Mouse (Mus musculus) urinary bladder, postnatal 10 days (tissue): Measurements from ENCODE around the gene Vamp8.

Experiments
- DNase-seq: peaks from one replicate; pipeline ENCODE4 v3.0.0; 2022; ENCODE audit warnings: low spot score

The Vamp8 gene

GRCm38 (mm10) chr6:72371571-72371970 lies 18.9 kb downstream of the Vamp8 start:
- no peak for DNase-seq

- DNase-seq = no peak
Observed at GRCm38 (mm10) chr6:72371147-72371546, 19.4 kb downstream of the Vamp8 start.

DNA sequence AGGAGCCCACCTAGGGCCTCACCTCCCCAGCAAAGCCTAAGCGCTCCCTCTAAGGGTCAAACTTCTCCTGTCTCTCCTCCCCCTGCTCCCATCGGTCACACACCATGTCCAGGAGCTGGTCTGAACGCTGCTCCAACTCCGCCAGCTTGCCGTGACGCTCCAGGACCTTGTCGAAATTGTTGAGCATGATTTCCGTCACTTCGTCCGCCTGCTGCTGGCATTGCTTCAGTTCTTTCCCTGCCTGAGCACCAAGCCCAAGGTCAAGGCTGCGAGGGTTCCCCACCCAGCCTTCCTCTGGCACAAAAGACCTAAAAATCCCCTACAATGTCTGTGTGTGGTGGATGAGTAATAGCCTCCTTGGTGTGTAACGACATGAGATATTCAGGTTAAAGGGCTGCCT lies 20.4 kb downstream of the Vamp8 start:
- no peak for DNase-seq

DNA sequence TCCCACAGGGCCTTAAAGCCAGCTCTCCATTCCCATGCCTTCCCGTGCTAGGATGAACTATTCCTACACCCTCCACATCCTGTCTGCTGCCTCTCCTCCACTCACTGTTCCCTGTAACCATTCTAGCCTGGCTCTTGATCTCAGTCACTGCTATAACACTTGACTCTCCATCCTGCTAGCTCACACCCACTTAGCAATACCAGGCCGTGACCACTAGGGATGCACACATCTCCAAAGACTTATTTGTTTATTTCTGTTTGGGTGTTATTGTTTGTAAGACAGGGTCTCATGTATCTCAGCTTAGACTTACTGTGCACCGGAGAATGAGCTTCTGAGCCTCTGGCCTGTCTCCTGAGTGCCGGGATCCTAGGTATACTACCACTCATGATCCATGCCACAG lies 20.9 kb downstream of the Vamp8 start:
- no peak for DNase-seq

- no peak for DNase-seq
Observed at GRCm38 (mm10) chr6:72367460-72367974, 23.0 kb downstream of the Vamp8 start.

DNA sequence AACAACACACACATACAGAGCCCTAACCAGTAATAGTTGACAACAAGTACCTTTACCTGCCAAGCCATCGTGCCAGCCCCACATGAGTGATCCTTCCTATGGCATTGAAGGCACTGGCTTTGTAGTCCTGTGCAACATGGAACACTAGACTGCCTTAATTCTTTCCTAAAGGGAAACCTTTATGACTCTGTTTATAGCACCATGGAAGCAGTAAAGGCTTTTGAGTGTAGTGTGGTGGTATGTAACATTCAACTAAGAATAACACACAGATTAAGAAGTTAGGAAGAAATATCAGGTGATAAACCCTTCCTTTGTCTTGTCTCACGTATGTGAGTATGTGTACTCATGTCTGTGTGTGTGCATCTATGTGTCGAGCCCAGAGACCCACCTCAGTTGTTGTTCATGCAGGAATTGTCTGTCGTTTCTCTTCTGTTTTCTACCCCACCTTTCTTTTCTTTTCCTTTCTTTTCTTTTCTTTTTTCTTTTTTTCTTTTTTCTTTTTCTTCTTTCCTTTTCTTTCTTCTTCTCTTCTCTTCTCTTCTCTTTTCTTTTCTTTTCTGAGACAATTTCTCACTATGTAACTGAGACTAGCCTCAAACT lies 23.6 kb downstream of the Vamp8 start, which contains the start of gene Rnf181:
Rnf181 (minus strand) TSS at position 113 of the 600 bp plus-strand sequence.
- DNase-seq = no peak

- no peak for DNase-seq
Observed at GRCm38 (mm10) chr6:72366304-72366703, 24.2 kb downstream of the Vamp8 start.

DNA sequence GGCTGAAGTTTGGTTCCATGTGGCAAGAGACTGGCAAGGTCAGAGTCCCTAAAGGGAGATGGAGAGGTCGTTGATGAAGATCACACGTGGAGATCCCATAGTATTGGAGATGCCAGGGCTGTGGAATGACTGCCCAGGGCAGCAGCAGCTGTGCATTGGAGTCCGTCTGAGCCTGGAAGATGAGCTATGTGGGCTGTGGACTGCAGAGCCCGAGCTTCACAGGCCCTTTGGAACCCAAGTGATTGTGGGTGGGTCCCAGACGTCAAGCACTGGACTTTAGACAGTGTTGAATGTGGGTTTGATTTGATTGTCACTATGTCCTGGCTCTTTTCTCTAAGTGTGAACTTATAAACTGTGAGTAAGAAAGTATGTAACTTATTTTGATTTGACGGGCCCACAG lies 25.5 kb downstream of the Vamp8 start:
- no peak for DNase-seq

- DNase-seq = no peak
Observed at GRCm38 (mm10) chr6:72364009-72364408, 26.5 kb downstream of the Vamp8 start.

DNA sequence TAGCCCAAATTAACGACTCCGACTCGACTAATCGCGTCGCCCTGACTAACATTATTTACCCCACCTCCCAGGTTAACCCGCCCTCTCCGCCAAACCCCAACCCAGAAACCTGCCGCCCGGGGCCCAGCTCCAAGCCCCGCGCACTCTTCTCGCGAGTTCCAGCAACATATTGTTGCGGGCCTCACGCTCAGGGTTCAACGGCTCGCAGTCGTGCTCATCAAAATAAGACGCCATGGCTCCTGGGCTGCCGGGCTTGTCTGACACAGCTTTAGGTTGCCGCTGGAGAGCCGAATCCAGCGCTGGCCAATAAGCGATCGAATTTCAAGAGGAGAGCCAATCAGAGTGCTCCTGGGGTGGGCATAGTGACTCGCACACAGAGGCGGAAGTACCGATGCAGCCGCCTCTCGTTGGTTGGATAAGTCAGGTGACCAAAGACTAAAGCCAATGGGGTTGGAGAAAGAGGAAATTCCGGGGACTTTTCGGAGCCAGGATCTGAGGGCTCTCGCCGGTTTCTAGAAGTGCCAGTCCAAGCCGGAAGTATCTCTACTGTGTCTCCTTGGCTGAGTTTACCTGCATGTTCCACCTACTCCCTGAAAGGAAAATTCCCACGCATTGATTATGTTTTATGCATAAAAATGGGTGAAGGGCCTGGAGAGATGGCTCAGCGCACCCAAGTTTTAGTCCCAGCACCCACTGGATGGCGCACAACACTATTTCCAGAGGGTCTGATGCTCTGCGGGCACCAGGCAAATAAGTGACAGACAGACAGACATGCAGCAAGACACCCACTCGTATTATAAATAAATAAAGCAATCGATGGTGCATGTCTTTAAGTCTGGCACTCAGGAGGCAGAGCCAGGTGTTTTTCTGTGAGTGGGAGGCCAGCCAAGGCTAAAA lies 28.1 kb downstream of the Vamp8 start:
- DNase-seq = peak; percentile 79

GRCm38 (mm10) chr6:72361121-72361551 lies 29.4 kb downstream of the Vamp8 start:
- no peak for DNase-seq

GRCm38 (mm10) chr6:72360599-72360935 lies 29.9 kb downstream of the Vamp8 start:
- no peak for DNase-seq

- DNase-seq = no peak
Observed at GRCm38 (mm10) chr6:72359891-72360598, 30.5 kb downstream of the Vamp8 start.

DNA sequence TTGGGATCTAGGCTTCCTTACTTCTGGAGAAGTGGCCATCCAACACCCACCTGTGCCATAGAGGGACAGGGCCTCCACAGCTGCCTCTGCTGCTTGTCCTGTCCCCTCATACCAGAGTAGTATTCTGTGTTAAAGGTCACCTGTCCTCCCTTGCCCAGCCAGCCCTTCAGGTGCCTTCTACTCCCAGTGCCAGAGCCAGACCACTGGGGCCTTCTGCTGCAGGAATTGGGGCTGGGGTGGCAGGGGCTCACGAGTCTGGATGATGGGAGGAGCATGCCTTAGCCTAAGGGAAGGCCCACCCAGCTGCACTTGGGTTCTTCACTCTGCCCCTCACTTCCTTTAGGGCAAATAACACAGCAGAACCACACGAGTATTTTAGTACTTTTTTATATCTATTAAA lies 31.2 kb downstream of the Vamp8 start:
- no peak for DNase-seq

- no peak for DNase-seq
Observed at GRCm38 (mm10) chr6:72358086-72358764, 32.3 kb downstream of the Vamp8 start.

DNA sequence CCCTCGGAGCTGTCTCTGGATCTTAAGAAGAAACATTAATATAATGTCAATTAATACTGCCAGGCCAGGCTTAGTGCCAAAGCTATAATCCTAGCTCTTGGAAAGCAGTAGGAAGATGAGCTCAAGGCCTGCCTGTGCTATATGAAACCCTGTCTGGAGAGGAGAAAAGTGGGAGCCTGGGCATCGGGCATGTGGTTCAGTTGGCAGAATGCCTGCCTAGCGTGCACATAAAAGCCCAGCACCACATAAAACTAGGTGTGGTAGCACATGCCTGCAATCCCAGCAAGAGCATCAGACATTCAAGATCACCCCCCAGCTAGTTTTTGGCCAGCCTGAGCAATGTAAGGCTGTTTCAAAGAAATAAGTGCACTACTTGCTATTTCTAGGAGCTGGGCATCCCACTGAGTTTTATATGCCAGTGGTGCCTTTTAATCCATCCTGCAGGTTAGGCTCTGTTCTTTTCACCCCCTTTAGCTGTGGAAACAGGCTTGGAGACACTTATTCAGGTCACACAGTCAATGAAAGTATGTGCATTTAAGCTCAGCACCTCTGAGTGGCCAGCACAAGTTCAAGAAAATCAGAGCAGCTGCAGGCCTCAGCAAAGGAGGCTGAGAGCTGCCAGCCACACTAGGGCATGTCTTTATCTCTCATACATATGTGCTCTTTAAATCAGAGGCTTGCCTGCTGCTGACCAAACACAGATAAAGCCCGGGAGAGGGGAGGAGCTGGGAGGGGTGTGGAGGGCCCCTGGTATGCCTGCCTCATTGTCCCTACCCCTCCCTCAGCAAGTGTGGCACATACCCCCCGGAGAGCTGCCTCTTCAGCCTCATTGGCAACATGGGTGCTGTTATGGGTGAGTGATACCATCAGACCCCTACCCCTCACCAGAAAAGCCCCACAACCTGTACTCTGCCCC lies 33.1 kb downstream of the Vamp8 start:
- no peak for DNase-seq

DNA sequence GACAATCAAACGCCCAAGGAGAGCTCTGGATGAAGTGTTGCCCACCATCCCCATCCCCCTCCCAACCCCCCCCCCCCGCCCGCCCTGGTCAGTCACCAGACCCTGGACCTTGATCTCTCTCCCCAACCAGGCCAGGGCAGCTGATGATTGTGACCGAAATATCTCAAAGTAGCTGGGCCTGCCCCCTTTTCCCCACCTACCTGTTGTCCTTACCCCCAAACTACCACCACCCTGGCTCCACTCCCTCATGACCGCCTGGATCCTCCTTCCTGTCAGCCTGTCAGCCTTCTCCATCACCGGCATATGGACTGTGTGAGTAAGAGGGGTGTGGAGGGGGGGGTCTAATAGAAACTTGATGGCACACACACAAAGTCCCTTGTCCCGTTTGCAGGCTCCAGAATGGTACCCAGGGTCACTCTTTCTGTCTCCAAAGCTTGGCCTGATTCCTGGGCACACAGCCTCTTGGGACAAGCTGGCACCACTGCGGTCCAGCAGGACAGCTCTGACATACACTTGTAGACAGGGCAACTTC lies 34.4 kb downstream of the Vamp8 start:
- DNase-seq = no peak

GRCm38 (mm10) chr6:72355066-72355911 lies 35.2 kb downstream of the Vamp8 start, which contains the start of gene Tmem150a:
TSS of gene Tmem150a (plus strand) at chr6:72355447.
- peak; percentile 39 for DNase-seq

DNA sequence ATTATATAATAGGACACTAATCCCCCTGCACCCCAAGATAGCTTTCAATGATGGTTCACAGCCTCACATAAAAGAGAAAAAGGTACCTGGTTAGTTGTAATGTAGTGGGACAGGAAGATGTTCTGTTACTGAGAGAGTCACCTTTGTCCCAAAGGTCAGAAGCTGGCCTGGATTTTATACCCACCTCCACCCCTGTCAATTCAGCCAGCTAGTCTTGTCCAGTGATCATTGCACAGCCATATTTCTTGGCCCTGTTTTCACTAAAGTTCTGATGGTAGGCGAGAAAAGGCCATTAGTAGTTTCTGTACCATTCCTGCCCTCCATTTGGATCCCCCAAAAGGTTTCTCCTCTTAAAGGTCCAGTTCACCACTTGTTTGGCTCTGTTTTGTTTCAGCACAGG lies 36.5 kb downstream of the Vamp8 start:
- no peak for DNase-seq
